8 mouse cellular contexts compared by ENCODE assay signal in the genomic region with DNA sequence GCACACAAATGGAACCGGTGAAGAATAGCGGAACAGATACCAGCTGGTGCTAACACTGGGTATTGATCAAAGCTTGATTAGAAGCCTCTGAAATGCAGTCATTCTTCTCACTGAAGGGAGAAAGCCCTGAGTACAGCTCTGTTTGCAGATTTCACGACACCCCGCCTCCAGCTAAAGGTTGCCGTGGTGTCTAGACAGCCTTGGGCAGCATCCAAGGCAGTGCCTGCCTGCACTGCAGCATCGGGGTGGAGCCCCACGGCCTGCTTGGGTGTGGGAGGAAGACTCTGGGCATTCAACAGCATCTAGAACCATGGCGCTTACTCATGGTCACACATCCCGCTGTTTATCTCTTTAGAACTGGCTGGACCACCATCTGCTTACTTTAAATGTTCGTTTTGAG. TPM values are rescaled to one million over a fixed set of nuclear protein-coding genes. Genes with fewer than 3 reads are reported as not detected.
DNase-seq lines count a peak whose midpoint lies in the region; ATAC-seq lines count a peak whose summit lies in the region.

No protein-coding gene starts in this region.

- 52% methylated on average over 10 of the region's 10 CpGs for WGBS in heart, embryonic 13.5 days
- WGBS in hindbrain, embryonic 12.5 days: 55% methylated on average over 10 of the region's 10 CpGs
- WGBS in midbrain, embryonic 15.5 days: 35% methylated on average over 10 of the region's 10 CpGs
- 64% methylated on average over 10 of the region's 10 CpGs for WGBS in intestine, embryonic 15.5 days

- peak overlapping the region; percentile 20; the same call in 1 of the 2 replicates for H3K4me2 ChIP-seq in heart, embryonic 13.5 days
- peak overlapping the region; percentile 74 for H3K4me2 ChIP-seq in hindbrain, embryonic 12.5 days (replicated peaks)
- H3K4me2 ChIP-seq in midbrain, embryonic 15.5 days: peak overlapping the region; percentile 78
- H3K4me2 ChIP-seq in intestine, embryonic 15.5 days (replicated peaks): no peak overlapping the region

- peaks cover 18% of the 10 kb centered on the region for H3K36me3 ChIP-seq in heart, embryonic 13.5 days
- H3K36me3 ChIP-seq in hindbrain, embryonic 12.5 days: peaks cover 44% of the 10 kb centered on the region
- peaks cover 26% of the 10 kb centered on the region for H3K36me3 ChIP-seq in midbrain, embryonic 15.5 days (replicated peaks)
- H3K36me3 ChIP-seq in intestine, embryonic 15.5 days: no peaks in the 10 kb centered on the region

- peaks cover 47% of the 10 kb centered on the region for H3K4me1 ChIP-seq in heart, embryonic 13.5 days
- peaks cover 30% of the 10 kb centered on the region for H3K4me1 ChIP-seq in hindbrain, embryonic 12.5 days
- peaks cover 55% of the 10 kb centered on the region for H3K4me1 ChIP-seq in midbrain, embryonic 15.5 days
- peaks cover 14% of the 10 kb centered on the region for H3K4me1 ChIP-seq in intestine, embryonic 15.5 days (replicated peaks)

- intact Hi-C loops in heart, postnatal 36 days (cut with DNase I): no loop called here

- H3K9ac ChIP-seq in heart, embryonic 13.5 days: no peak overlapping the region
- H3K9ac ChIP-seq in hindbrain, embryonic 12.5 days: no peak overlapping the region
- H3K9ac ChIP-seq in midbrain, embryonic 15.5 days: peak overlapping the region; percentile 23; the same call in 1 of the 2 replicates
- no peak overlapping the region for H3K9ac ChIP-seq in intestine, embryonic 15.5 days

- peaks cover 29% of the 10 kb centered on the region for H3K27me3 ChIP-seq in heart, embryonic 13.5 days (replicated peaks)
- H3K27me3 ChIP-seq in hindbrain, embryonic 12.5 days: no peaks in the 10 kb centered on the region
- H3K27me3 ChIP-seq in midbrain, embryonic 15.5 days (replicated peaks): no peaks in the 10 kb centered on the region
- peaks cover 33% of the 10 kb centered on the region for H3K27me3 ChIP-seq in intestine, embryonic 15.5 days (replicated peaks)

- no peak for ATAC-seq in heart, embryonic 13.5 days (ENCODE audit: extremely low read depth, insufficient number of reproducible peaks, low FRiP score, low TSS enrichment)
- no peak for ATAC-seq in hindbrain, embryonic 12.5 days (ENCODE audit: low FRiP score)
- no peak for ATAC-seq in midbrain, embryonic 15.5 days (replicated peaks)
- ATAC-seq in intestine, embryonic 15.5 days: no peak

- H3K4me3 ChIP-seq in heart, embryonic 13.5 days: no peak overlapping the region
- peak overlapping the region; percentile 68; the same call in 1 of the 2 replicates for H3K4me3 ChIP-seq in hindbrain, embryonic 12.5 days
- H3K4me3 ChIP-seq in midbrain, embryonic 15.5 days: peak overlapping the region; percentile 59
- no peak overlapping the region for H3K4me3 ChIP-seq in intestine, embryonic 15.5 days (replicated peaks)

- no peak for DNase-seq in heart, postnatal 36 days
- peak; percentile 38 for DNase-seq in adrenal gland, adult 8-10 months
- DNase-seq in spleen, postnatal 14 days (ENCODE audit: low spot score in 2 of 2): no peak
- no peak for DNase-seq in yolk sac, embryonic 10.5 days (ENCODE audit: low spot score)

- no peak overlapping the region for H3K27ac ChIP-seq in heart, embryonic 13.5 days (replicated peaks)
- 0 out of 2 replicates have a peak overlapping the region, but pooled peaks have one; percentile 5 for H3K27ac ChIP-seq in hindbrain, embryonic 12.5 days
- H3K27ac ChIP-seq in midbrain, embryonic 15.5 days: no peak overlapping the region
- no peak overlapping the region for H3K27ac ChIP-seq in intestine, embryonic 15.5 days

- no peaks in the 10 kb centered on the region for H3K9me3 ChIP-seq in heart, embryonic 13.5 days
- no peaks in the 10 kb centered on the region for H3K9me3 ChIP-seq in hindbrain, embryonic 12.5 days (replicated peaks)
- no peaks in the 10 kb centered on the region for H3K9me3 ChIP-seq in midbrain, embryonic 15.5 days
- no peaks in the 10 kb centered on the region for H3K9me3 ChIP-seq in intestine, embryonic 15.5 days

RNA-seq across cellular contexts. Expression of gene Uchl1, which starts 3.3 kb away (rescaled TPM):
- polyA plus RNA-seq in heart, embryonic 13.5 days (2015; fragmentation: Nextera tagmentation; extraction: Ambion mirVana): 124 and 135 TPM in 2 replicates
- total RNA-seq in heart, postnatal 36 days (2021): 1 to 10 TPM; 8.5 to 8.8 TPM
- total RNA-seq in adrenal gland, adult 8-10 months (2022): 100 to 1,000 TPM in 2 of 4 experiments, 10 to 100 TPM in 2; 74.1 to 210 (median 151) TPM
- 592 and 600 TPM in 2 replicates for polyA plus RNA-seq in hindbrain, embryonic 12.5 days (2016; fragmentation: Nextera tagmentation; extraction: Ambion mirVana)
- polyA plus RNA-seq in midbrain, embryonic 15.5 days (2015; fragmentation: Nextera tagmentation; extraction: Ambion mirVana): 1,755 and 1,834 TPM in 2 replicates
- 89.5 and 95.7 TPM in 2 replicates for polyA plus RNA-seq in intestine, embryonic 15.5 days (2015; fragmentation: Nextera tagmentation; extraction: Ambion mirVana)

Comparison
In these comparisons a context has a peak if more than half of its experiments do, and no peak if none do; other contexts are left out.
1. H3K4me3 ChIP-seq: peak in hindbrain, embryonic 12.5 days (single experiment) and midbrain, embryonic 15.5 days (single experiment); none in heart, embryonic 13.5 days (single experiment) and intestine, embryonic 15.5 days (single experiment).